8 mouse cellular contexts compared by ENCODE assay signal in the genomic region with DNA sequence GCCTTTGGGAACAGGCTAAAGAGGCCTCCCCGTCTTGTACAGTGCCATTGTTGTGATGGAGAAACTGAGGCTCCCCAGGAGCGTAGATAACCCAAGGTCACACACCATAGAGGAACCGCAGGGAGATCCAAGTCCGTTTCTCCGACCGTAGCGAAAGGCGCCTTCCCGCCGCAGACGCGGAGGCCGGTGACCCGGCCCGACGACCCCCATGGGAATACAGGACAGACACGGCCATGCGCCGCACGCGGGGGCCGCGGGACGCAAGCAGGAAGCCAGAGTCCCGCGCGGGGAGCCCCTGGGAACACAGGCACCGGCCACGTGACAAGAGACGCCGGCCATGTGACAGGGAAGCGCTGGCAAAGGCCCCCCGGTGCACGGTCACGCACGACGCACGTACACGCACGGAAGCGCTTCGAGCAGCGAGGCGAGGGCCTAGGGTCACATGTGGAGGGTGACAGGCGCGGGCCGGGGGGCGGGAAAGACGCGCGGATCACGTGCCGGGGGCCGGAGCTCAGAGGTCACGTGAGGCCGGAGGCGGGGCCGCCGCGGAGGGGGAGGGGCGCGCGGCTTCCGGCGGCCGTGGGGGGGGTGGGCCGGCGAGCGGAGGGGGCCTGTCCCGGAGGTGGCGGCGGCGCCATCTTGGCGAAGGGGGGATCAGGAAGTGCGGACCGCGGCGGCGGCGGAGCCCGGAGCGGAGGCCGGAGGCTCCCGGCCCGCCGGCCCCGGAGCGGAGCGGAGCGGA. TPM values are rescaled to one million over a fixed set of nuclear protein-coding genes. Genes with fewer than 3 reads are reported as not detected.
DNase-seq lines count a peak whose midpoint lies in the region; ATAC-seq and TF ChIP-seq lines count a peak whose summit lies in the region.

A gene (plus strand): TSS at position 649 of the 742 bp plus-strand sequence.

- H3K79me2 ChIP-seq in liver, adult 2 months (ENCODE audit: control insufficient read depth, insufficient read depth, low read length), result peaks cover 6% of the 10 kb centered on the region; the same call in 1 of the 2 replicates
- H3K79me2 ChIP-seq in myocyte (ENCODE audit: control insufficient read depth, insufficient read depth), result peaks cover 33% of the 10 kb centered on the region

- peak; percentile 57; the same call in 1 of the 2 replicates for TF ChIP-seq POLR2A in liver, adult 2 months (IDR thresholded peaks at IDR 0.05; ENCODE audit: extremely low read depth, insufficient read depth, low read length)
- peak; percentile 78 for TF ChIP-seq POLR2A in myocyte (IDR thresholded peaks at IDR 0.05; ENCODE audit: insufficient read length, low read depth)

- H3K4me1 ChIP-seq in heart, embryonic 11.5 days (ENCODE audit: control insufficient read depth, insufficient read depth, low read length), result peaks cover 16% of the 10 kb centered on the region
- H3K4me1 ChIP-seq in kidney, embryonic 16.5 days (ENCODE audit: insufficient read depth, low read length), result peaks cover 28% of the 10 kb centered on the region
- peaks cover 7% of the 10 kb centered on the region for H3K4me1 ChIP-seq in liver, adult 2 months (ENCODE audit: control insufficient read depth, insufficient read depth, low read length)

- H3K36me3 ChIP-seq in heart, embryonic 11.5 days (ENCODE audit: control insufficient read depth, insufficient read depth, low read length), result peaks cover 12% of the 10 kb centered on the region
- peaks cover 15% of the 10 kb centered on the region for H3K36me3 ChIP-seq in kidney, embryonic 16.5 days (ENCODE audit: insufficient read depth, low read length)
- H3K36me3 ChIP-seq in liver, adult 2 months (ENCODE audit: control insufficient read depth, insufficient read depth, low read length), result peaks cover 15% of the 10 kb centered on the region
- H3K36me3 ChIP-seq in myocyte (ENCODE audit: control insufficient read depth, insufficient read depth), result peaks cover 20% of the 10 kb centered on the region
- H3K36me3 ChIP-seq in splenic B cell, adult 2 months (ENCODE audit: control insufficient read depth, insufficient read depth, low read length, poor library complexity, severe bottlenecking), result peaks cover 9% of the 10 kb centered on the region

- no peaks in the 10 kb centered on the region for H3K9me3 ChIP-seq in heart, embryonic 11.5 days (replicated peaks; ENCODE audit: control insufficient read depth, low read length)
- no peaks in the 10 kb centered on the region for H3K9me3 ChIP-seq in kidney, embryonic 16.5 days (ENCODE audit: low read length)

- peak; percentile 71 for ATAC-seq in erythroblast, adult 5-6 weeks (replicated peaks; ENCODE audit: low FRiP score, poor library complexity, severe bottlenecking)
- peak; percentile 90 for ATAC-seq in heart, embryonic 11.5 days (replicated peaks; ENCODE audit: insufficient number of reproducible peaks, low FRiP score, low TSS enrichment)
- ATAC-seq in kidney, embryonic 16.5 days (ENCODE audit: low FRiP score, low TSS enrichment), result peak; percentile 94

- WGBS in heart, embryonic 11.5 days (ENCODE audit: insufficient replicate concordance), result under 1% methylated on average over 57 of the region's 90 CpGs
- WGBS in kidney, embryonic 16.5 days, result under 1% methylated on average over 56 of the region's 90 CpGs
- WGBS in liver, adult 2 months, result 1% methylated on average over 84 of the region's 90 CpGs

- H3K4me3 ChIP-seq in heart, embryonic 11.5 days (ENCODE audit: low read depth, low read length), result peak within 1 kb of the TSS; percentile 97
- peak within 1 kb of the TSS; percentile 94 for H3K4me3 ChIP-seq in kidney, embryonic 16.5 days (ENCODE audit: low read length)
- peak within 1 kb of the TSS; percentile 67 for H3K4me3 ChIP-seq in liver, adult 2 months (ENCODE audit: insufficient read depth, low read depth, low read length)
- peak within 1 kb of the TSS; percentile 65 for H3K4me3 ChIP-seq in myocyte

- H3K4me2 ChIP-seq in heart, embryonic 11.5 days, result peak within 1 kb of the TSS; percentile 92
- peak within 1 kb of the TSS; percentile 86 for H3K4me2 ChIP-seq in kidney, embryonic 16.5 days (replicated peaks; ENCODE audit: low read depth, low read length)
- H3K4me2 ChIP-seq in myocyte (ENCODE audit: low read depth), result peak within 1 kb of the TSS; percentile 98

- DNase-seq in B cell, adult 2 months, result peak; percentile 97
- peak; percentile 99 for DNase-seq in brain, adult 2 months (ENCODE audit: low read depth, low spot score)
- DNase-seq in liver, adult 2 months (ENCODE audit: extremely low read depth, low read depth, low spot score), result peak; percentile 82
- peak; percentile 98 for DNase-seq in splenic B cell, adult 2 months (ENCODE audit: low read depth, low spot score)

- no peaks in the 10 kb centered on the region for H3K27me3 ChIP-seq in heart, embryonic 11.5 days (ENCODE audit: control insufficient read depth, insufficient read depth, low read length)
- no peaks in the 10 kb centered on the region for H3K27me3 ChIP-seq in kidney, embryonic 16.5 days (ENCODE audit: insufficient read depth, low read length)
- no peaks in the 10 kb centered on the region for H3K27me3 ChIP-seq in liver, adult 2 months (ENCODE audit: control insufficient read depth, insufficient read depth, low read length)
- no peaks in the 10 kb centered on the region for H3K27me3 ChIP-seq in myocyte (ENCODE audit: control insufficient read depth, insufficient read depth, insufficient read length)
- H3K27me3 ChIP-seq in splenic B cell, adult 2 months (ENCODE audit: control insufficient read depth, insufficient read depth, low read length, poor library complexity, severe bottlenecking), result no peaks in the 10 kb centered on the region

- H3ac ChIP-seq in myocyte (ENCODE audit: control insufficient read depth, insufficient read length), result peak within 1 kb of the TSS; percentile 73

- peak within 1 kb of the TSS; percentile 97 for H3K9ac ChIP-seq in heart, embryonic 11.5 days (ENCODE audit: low read depth, low read length)
- H3K9ac ChIP-seq in kidney, embryonic 16.5 days (replicated peaks; ENCODE audit: low read length), result peak within 1 kb of the TSS; percentile 96
- H3K9ac ChIP-seq in liver, adult 2 months (ENCODE audit: low read depth, low read length), result peak within 1 kb of the TSS; percentile 75

- no peak for TF ChIP-seq CTCF in liver, adult 2 months (IDR thresholded peaks at IDR 0.05; ENCODE audit: low read depth, low read length)

- peak within 1 kb of the TSS; percentile 96 for H3K27ac ChIP-seq in heart, embryonic 11.5 days (ENCODE audit: low read depth, low read length)
- peak within 1 kb of the TSS; percentile 95 for H3K27ac ChIP-seq in kidney, embryonic 16.5 days (ENCODE audit: low read length)
- peak within 1 kb of the TSS; percentile 69 for H3K27ac ChIP-seq in liver, adult 2 months (replicated peaks; ENCODE audit: insufficient read depth, low read depth, low read length)

TF ChIP-seq in myocyte, 11 proteins besides CTCF, POLR2A, EP300 and RAD21:
- TF ChIP-seq POLR2AphosphoS2 (IDR thresholded peaks at IDR 0.05; ENCODE audit: insufficient read length, low read depth) (peak; percentile 69), MYOG (IDR thresholded peaks at IDR 0.05; ENCODE audit: control insufficient read depth in 1 of 3, insufficient read depth in 1 of 3, insufficient read length in 2 of 3, low read depth in 2 of 3) (peak in 2 of 3 experiments; percentile 44 to 56), SRF (IDR thresholded peaks at IDR 0.05; ENCODE audit: control insufficient read depth, insufficient read length, low read depth) (no peak), MAX (IDR thresholded peaks at IDR 0.05; ENCODE audit: low read depth) (peak; percentile 92), TCF12 (IDR thresholded peaks at IDR 0.05; ENCODE audit: insufficient read depth, poor library complexity, severe bottlenecking) (no peak), USF1 (IDR thresholded peaks at IDR 0.05; ENCODE audit: low read depth) (peak; percentile 88), REST (IDR thresholded peaks at IDR 0.05; ENCODE audit: insufficient read depth, insufficient read length) (peak; percentile 7), CEBPB (IDR thresholded peaks at IDR 0.05; ENCODE audit: insufficient read depth, poor library complexity, severe bottlenecking) (no peak), E2F4 (IDR thresholded peaks at IDR 0.05; ENCODE audit: insufficient read depth) (no peak), MYOD1 (IDR thresholded peaks at IDR 0.05; ENCODE audit: control insufficient read depth in 1 of 3, insufficient read length in 2 of 3, low read depth in 2 of 3) (peak in 2 of 3 experiments; percentile 20 to 46), TCF3 (IDR thresholded peaks at IDR 0.05; ENCODE audit: insufficient read length, low read depth) (no peak)

RNA-seq across cellular contexts. Expression of the gene that starts here (rescaled TPM):
- 21.5 and 25.1 TPM in 2 replicates for total RNA-seq in erythroblast, adult 5-6 weeks (2015; ENCODE audit: low replicate concordance)
- 14.2 and 30.1 TPM in 2 replicates for total RNA-seq in erythroblast, adult 5-6 weeks (2017; ENCODE audit: low replicate concordance)
- polyA plus RNA-seq in heart, embryonic 11.5 days (2014; fragmentation: Nextera tagmentation; extraction: Ambion mirVana), result 14.4 TPM in 2 replicates
- polyA plus RNA-seq in kidney, embryonic 16.5 days (2015; fragmentation: Nextera tagmentation; extraction: Ambion mirVana), result 9.8 and 11.5 TPM in 2 replicates
- total RNA-seq in liver, adult 2 months (2014; rRNA removed), result 12.5 and 16.6 TPM in 2 replicates
- polyA plus RNA-seq in liver, adult 2 months (2012; rRNA removed), result 9.1 and 10.0 TPM in 2 replicates
- polyA plus RNA-seq in myocyte (2012; fragmentation: generic; extraction: Trizol), result 39.8 TPM

Comparison
In these comparisons a context has a peak if more than half of its experiments do, and no peak if none do; other contexts are left out.
1. Peak in every context shown above with its lines: DNase-seq, ATAC-seq, H3K4me3 ChIP-seq and H3K27ac ChIP-seq.